Mouse (Mus musculus) kidney, embryonic 14.5 days (tissue): ENCODE results near the gene Olfr1015. TPM values are rescaled to one million over a fixed set of nuclear protein-coding genes. Genes with fewer than 3 reads are reported as not detected.

Experiments used
- ATAC-seq: fragments of 200-750 bp; cut with Nextera tagmentation; 2 replicates; pipeline ENCODE4 v1.8.0; 2017; ENCODE audit warnings: moderate number of reproducible peaks, mild to moderate bottlenecking, moderate TSS enrichment, moderate library complexity; ENCODE audit not compliant: low FRiP score, low TSS enrichment
- H3K27ac ChIP-seq: fragments of 300-500 bp; sonication (generic); 2 replicates; pipeline ENCODE4 v1.5.1; 2014; ENCODE audit warnings: low read depth, mild to moderate bottlenecking, low read length, moderate library complexity, mixed read lengths
- H3K27me3 ChIP-seq: fragments of 300-500 bp; sonication (generic); 2 replicates; pipeline ENCODE4 v1.6.1; 2014; ENCODE audit warnings: mild to moderate bottlenecking, low read length; ENCODE audit not compliant: control insufficient read depth, insufficient read depth
- H3K36me3 ChIP-seq: fragments of 300-500 bp; sonication (generic); 2 replicates; pipeline ENCODE4 v1.6.1; 2014; ENCODE audit warnings: low read length, mixed read lengths; ENCODE audit not compliant: control insufficient read depth, insufficient read depth
- H3K4me1 ChIP-seq: fragments of 300-500 bp; sonication (generic); 2 replicates; pipeline ENCODE4 v1.6.1; 2014; ENCODE audit warnings: low read length, mixed read lengths; ENCODE audit not compliant: control insufficient read depth, insufficient read depth
- H3K4me2 ChIP-seq: fragments of 300-500 bp; sonication (generic); replicated peaks from 2 replicates; pipeline ENCODE4 v1.6.1; 2014; ENCODE audit warnings: low read depth, mild to moderate bottlenecking, low read length
- H3K4me3 ChIP-seq: fragments of 300-500 bp; sonication (generic); 2 replicates; pipeline ENCODE4 v1.5.1; 2014; ENCODE audit warnings: mild to moderate bottlenecking, low read length
- H3K9ac ChIP-seq: fragments of 300-500 bp; sonication (generic); 2 replicates; pipeline ENCODE4 v1.6.1; 2014; ENCODE audit warnings: low read depth, mild to moderate bottlenecking, low read length, moderate library complexity
- H3K9me3 ChIP-seq: fragments of 300-500 bp; sonication (generic); 2 replicates; pipeline ENCODE4 v1.6.1; 2016; ENCODE audit warnings: low read length; ENCODE audit not compliant: control insufficient read depth
- whole genome bisulfite sequencing: fragments of 180-500 bp; shearing (Covaris S2); extraction: QIAGEN DNeasy Blood & Tissue Kit; methylation state at CpG from one replicate; pipeline ENCODE4 v1.1.7; 2014; 5-methylcytosine and 5-hydroxymethylcytosine counted together
- polyA plus RNA-seq: library from polyadenylated mRNA; unstranded; fragments of >200 nt; fragmentation: Nextera tagmentation; extraction: Ambion mirVana; gene quantifications from 2 replicates; pipeline ENCODE4 v1.2.1, GENCODE M21; 2014

Olfr1015 gene
- polyA plus RNA-seq: not detected in 2 replicates

GRCm38 (mm10) chr2:85781717-85782116 lies at the start of gene Olfr1015:
Gene Olfr1015 (plus strand): TSS chr2:85782017.
- H3K27ac ChIP-seq: no peak within 1 kb of the TSS
- H3K27me3 ChIP-seq: no peaks in the 10 kb centered on the region
- no peak within 1 kb of the TSS for H3K9ac ChIP-seq
- H3K4me1 ChIP-seq: no peaks in the 10 kb centered on the region
- ATAC-seq: no peak
- no peak within 1 kb of the TSS for H3K4me2 ChIP-seq
- no peaks in the 10 kb centered on the region for H3K9me3 ChIP-seq
- no peak within 1 kb of the TSS for H3K4me3 ChIP-seq
- no peaks in the 10 kb centered on the region for H3K36me3 ChIP-seq

- Histone ChIP-seq H3K27ac (no peak overlapping the region), H3K4me2 (no peak overlapping the region), H3K9me3 (no peaks in the 10 kb centered on the region), H3K4me1 (no peaks in the 10 kb centered on the region), H3K36me3 (no peaks in the 10 kb centered on the region), H3K4me3 (no peak overlapping the region), H3K27me3 (no peaks in the 10 kb centered on the region), H3K9ac (no peak overlapping the region)
- WGBS: 88% methylated on average over 4 of the region's 4 CpGs
- no peak for ATAC-seq
Observed at GRCm38 (mm10) chr2:85753822-85754221, 28.0 kb upstream of the Olfr1015 start.

GRCm38 (mm10) chr2:85762666-85763065 lies 19.2 kb upstream of the Olfr1015 start, which contains the start of gene Olfr1012:
Gene Olfr1012 (minus strand): TSS chr2:85762766.
- Histone ChIP-seq H3K36me3 (no peaks in the 10 kb centered on the region), H3K4me1 (no peaks in the 10 kb centered on the region), H3K9ac (no peak within 1 kb of the TSS), H3K9me3 (no peaks in the 10 kb centered on the region), H3K4me3 (no peak within 1 kb of the TSS), H3K27ac (no peak within 1 kb of the TSS), H3K27me3 (no peaks in the 10 kb centered on the region), H3K4me2 (no peak within 1 kb of the TSS)
- no peak for ATAC-seq
- WGBS: 64% methylated on average over 1 of the region's 1 CpGs

DNA sequence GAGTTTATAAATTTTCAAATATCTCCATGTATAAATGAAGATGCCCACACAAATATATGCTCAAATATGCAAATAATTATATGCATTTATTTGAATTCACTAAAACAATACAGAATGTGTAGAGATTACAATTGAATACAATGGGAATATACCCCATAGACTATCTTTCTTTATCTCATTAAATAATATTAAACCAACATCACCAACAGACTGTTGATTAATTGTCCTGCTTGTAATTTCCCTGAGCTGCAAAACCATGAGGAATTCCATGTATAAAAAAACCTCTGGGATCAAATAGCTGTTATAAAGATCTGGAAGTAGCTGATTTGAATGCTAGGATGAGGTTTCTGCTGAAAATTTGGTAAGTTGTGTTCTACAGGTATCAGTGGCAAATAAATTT lies 15.0 kb upstream of the Olfr1015 start, which contains the start of gene Olfr1013:
TSS of gene Olfr1013 (plus strand) at position 301 of the 400 bp plus-strand sequence.
- Histone ChIP-seq H3K4me2 (no peak within 1 kb of the TSS), H3K9ac (no peak within 1 kb of the TSS), H3K9me3 (no peaks in the 10 kb centered on the region), H3K4me1 (no peaks in the 10 kb centered on the region), H3K27ac (no peak within 1 kb of the TSS), H3K4me3 (no peak within 1 kb of the TSS), H3K36me3 (no peaks in the 10 kb centered on the region), H3K27me3 (no peaks in the 10 kb centered on the region)
- no peak for ATAC-seq

GRCm38 (mm10) chr2:85772413-85772812 lies 9.4 kb upstream of the Olfr1015 start, which contains the start of gene Olfr1014:
Gene Olfr1014 (plus strand): TSS chr2:85772713.
- no peak within 1 kb of the TSS for H3K27ac ChIP-seq
- H3K4me2 ChIP-seq: no peak within 1 kb of the TSS
- no peaks in the 10 kb centered on the region for H3K36me3 ChIP-seq
- no peaks in the 10 kb centered on the region for H3K27me3 ChIP-seq
- no peaks in the 10 kb centered on the region for H3K9me3 ChIP-seq
- no peaks in the 10 kb centered on the region for H3K4me1 ChIP-seq
- H3K4me3 ChIP-seq: no peak within 1 kb of the TSS
- ATAC-seq: no peak
- H3K9ac ChIP-seq: no peak within 1 kb of the TSS

DNA sequence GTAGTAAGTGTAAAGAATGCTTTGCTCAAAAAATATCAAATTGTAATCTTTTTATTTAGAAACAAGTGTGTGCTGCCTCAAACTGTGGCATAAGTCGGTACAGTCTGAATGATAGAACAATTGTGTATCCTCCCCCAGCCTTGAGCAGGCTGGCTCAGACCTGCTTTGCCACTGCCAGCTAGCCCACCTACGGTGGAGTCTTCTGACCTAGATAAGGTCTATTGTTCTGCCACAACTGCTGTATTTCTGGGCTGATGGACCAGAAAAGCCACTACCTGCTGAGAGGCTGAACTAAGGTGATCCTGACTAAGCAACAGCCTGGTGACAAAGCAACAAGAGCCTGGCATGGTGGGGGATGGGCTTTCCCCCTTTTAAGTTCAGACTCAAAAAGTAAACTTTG lies 10.5 kb downstream of the Olfr1015 start:
- ATAC-seq: no peak
- Histone ChIP-seq H3K27me3 (no peaks in the 10 kb centered on the region), H3K4me1 (no peaks in the 10 kb centered on the region), H3K27ac (no peak overlapping the region), H3K9ac (no peak overlapping the region), H3K4me3 (no peak overlapping the region), H3K9me3 (no peaks in the 10 kb centered on the region), H3K36me3 (no peaks in the 10 kb centered on the region), H3K4me2 (no peak overlapping the region)
- WGBS: 68% methylated on average over 2 of the region's 2 CpGs

- no peak within 1 kb of the TSS for H3K9ac ChIP-seq
- H3K36me3 ChIP-seq: no peaks in the 10 kb centered on the region
- no peaks in the 10 kb centered on the region for H3K4me1 ChIP-seq
- ATAC-seq: no peak
- H3K27ac ChIP-seq: no peak within 1 kb of the TSS
- no peak within 1 kb of the TSS for H3K4me3 ChIP-seq
- WGBS: 91% methylated on average over 2 of the region's 2 CpGs
- H3K27me3 ChIP-seq: no peaks in the 10 kb centered on the region
- H3K4me2 ChIP-seq: no peak within 1 kb of the TSS
- no peaks in the 10 kb centered on the region for H3K9me3 ChIP-seq
Observed at GRCm38 (mm10) chr2:85802444-85802843, 20.6 kb downstream of the Olfr1015 start, which contains the start of gene Olfr1016. Gene Olfr1016 (minus strand): TSS chr2:85802544.

DNA sequence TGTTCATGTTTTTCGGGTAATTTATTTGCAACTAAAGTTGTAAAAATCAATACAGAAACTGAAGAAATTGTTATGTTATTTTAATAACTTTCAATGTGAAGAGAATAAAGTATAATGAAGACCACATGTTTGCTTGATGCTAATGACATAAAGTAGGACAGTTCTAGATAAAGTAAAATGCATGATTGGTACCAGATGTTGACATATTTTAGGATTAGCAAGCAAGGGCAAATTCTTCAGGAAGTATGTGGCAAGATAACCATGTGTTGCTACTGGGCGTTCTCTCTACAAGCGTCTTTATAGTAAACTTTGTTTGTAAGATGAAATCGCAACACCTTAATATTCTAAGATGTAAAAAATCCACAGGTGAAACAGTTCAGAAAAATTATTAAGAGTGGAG lies 22.7 kb downstream of the Olfr1015 start:
- Histone ChIP-seq H3K27ac (no peak overlapping the region), H3K27me3 (no peaks in the 10 kb centered on the region), H3K9ac (no peak overlapping the region), H3K9me3 (no peaks in the 10 kb centered on the region), H3K4me3 (no peak overlapping the region), H3K4me2 (no peak overlapping the region), H3K36me3 (no peaks in the 10 kb centered on the region), H3K4me1 (no peaks in the 10 kb centered on the region)
- 79% methylated on average over 4 of the region's 4 CpGs for WGBS
- ATAC-seq: no peak

GRCm38 (mm10) chr2:85818179-85818578 lies 36.4 kb downstream of the Olfr1015 start, which contains the start of gene Olfr1018:
Gene Olfr1018 (plus strand): TSS chr2:85818479.
- no peaks in the 10 kb centered on the region for H3K9me3 ChIP-seq
- H3K4me1 ChIP-seq: no peaks in the 10 kb centered on the region
- H3K27ac ChIP-seq: no peak within 1 kb of the TSS
- H3K9ac ChIP-seq: no peak within 1 kb of the TSS
- H3K4me3 ChIP-seq: no peak within 1 kb of the TSS
- H3K4me2 ChIP-seq: no peak within 1 kb of the TSS
- ATAC-seq: no peak
- H3K27me3 ChIP-seq: no peaks in the 10 kb centered on the region
- H3K36me3 ChIP-seq: no peaks in the 10 kb centered on the region
